Mouse (Mus musculus) heart, embryonic 16.5 days (tissue): ENCODE data around the gene Map3k12. TPM values are rescaled to one million over a fixed set of nuclear protein-coding genes. Genes with fewer than 3 reads are reported as not detected.

Experiments
- ATAC-seq: fragments of 200-750 bp; cut with Nextera tagmentation; replicated peaks from 2 replicates; pipeline ENCODE4 v1.8.0; 2017; ENCODE audit warnings: moderate number of reproducible peaks; ENCODE audit not compliant: insufficient read depth, low FRiP score; ENCODE audit errors: extremely low read depth
- H3K27ac ChIP-seq: fragments of 300-500 bp; sonication (generic); 2 replicates; pipeline ENCODE4 v1.5.1; 2014; ENCODE audit warnings: mild to moderate bottlenecking, low read length, control low read depth, moderate library complexity
- H3K27me3 ChIP-seq: fragments of 300-500 bp; sonication (generic); 2 replicates; pipeline ENCODE4 v1.6.1; 2014; ENCODE audit warnings: low read length, mixed read lengths; ENCODE audit not compliant: control insufficient read depth, insufficient read depth
- H3K36me3 ChIP-seq: fragments of 300-500 bp; sonication (generic); 2 replicates; pipeline ENCODE4 v1.6.1; 2014; ENCODE audit not compliant: control insufficient read depth, insufficient read depth
- H3K4me1 ChIP-seq: fragments of 300-500 bp; sonication (generic); 2 replicates; pipeline ENCODE4 v1.6.1; 2014; ENCODE audit warnings: low read length, mixed read lengths; ENCODE audit not compliant: control insufficient read depth, insufficient read depth
- H3K4me2 ChIP-seq: fragments of 300-500 bp; sonication (generic); 2 replicates; pipeline ENCODE4 v1.6.1; 2014; ENCODE audit warnings: low read depth, mild to moderate bottlenecking, control low read depth, low read length
- H3K4me3 ChIP-seq: fragments of 300-500 bp; sonication (generic); 2 replicates; pipeline ENCODE4 v1.5.1; 2014; ENCODE audit warnings: mild to moderate bottlenecking, control low read depth, low read length
- H3K9ac ChIP-seq: fragments of 300-500 bp; sonication (generic); 2 replicates; pipeline ENCODE4 v1.6.1; 2014; ENCODE audit warnings: low read length, control low read depth
- H3K9me3 ChIP-seq: fragments of 300-500 bp; sonication (generic); replicated peaks from 2 replicates; pipeline ENCODE4 v1.6.1; 2016; ENCODE audit warnings: low read length; ENCODE audit not compliant: control insufficient read depth
- WGBS: fragments of 180-500 bp; shearing (Covaris S2); extraction: QIAGEN DNeasy Blood & Tissue Kit; methylation state at CpG from one replicate; pipeline ENCODE4 v1.1.7; 2014; 5-methylcytosine and 5-hydroxymethylcytosine counted together
- polyA plus RNA-seq: library from polyadenylated mRNA; unstranded; fragments of >200 nt; fragmentation: Nextera tagmentation; extraction: Ambion mirVana; gene quantifications from 2 replicates; pipeline ENCODE4 v1.2.1, GENCODE M21; 2015

Gene Map3k12
- polyA plus RNA-seq, 1 experiment from 2014 or later = 10.3 TPM

GRCm38 (mm10) chr15:102507561-102507960 is 9.3 kb downstream of the Map3k12 start:
- Histone ChIP-seq H3K4me3 (no peak overlapping the region), H3K36me3 (peaks cover 18% of the 10 kb centered on the region), H3K27ac (no peak overlapping the region), H3K9me3 (no peaks in the 10 kb centered on the region), H3K4me2 (no peak overlapping the region), H3K4me1 (peaks cover 22% of the 10 kb centered on the region), H3K9ac (no peak overlapping the region), H3K27me3 (no peaks in the 10 kb centered on the region)
- ATAC-seq = no peak

- Histone ChIP-seq H3K4me3 (no peak overlapping the region), H3K4me2 (no peak overlapping the region), H3K4me1 (peaks cover 21% of the 10 kb centered on the region), H3K9ac (no peak overlapping the region), H3K9me3 (no peaks in the 10 kb centered on the region), H3K36me3 (peaks cover 23% of the 10 kb centered on the region), H3K27ac (no peak overlapping the region), H3K27me3 (no peaks in the 10 kb centered on the region)
- WGBS = 79% methylated on average over 1 of the region's 1 CpGs
- no peak for ATAC-seq
These were observed 10.0 kb downstream of the Map3k12 start for GRCm38 (mm10) chr15:102506864-102507263.

- Histone ChIP-seq H3K27me3 (no peaks in the 10 kb centered on the region), H3K9me3 (no peaks in the 10 kb centered on the region), H3K27ac (no peak overlapping the region), H3K4me1 (peaks cover 20% of the 10 kb centered on the region), H3K4me2 (no peak overlapping the region), H3K9ac (no peak overlapping the region), H3K4me3 (no peak overlapping the region), H3K36me3 (peaks cover 27% of the 10 kb centered on the region)
- ATAC-seq = no peak
- 36% methylated on average over 2 of the region's 2 CpGs for WGBS
These were observed 10.4 kb downstream of the Map3k12 start for GRCm38 (mm10) chr15:102506464-102506830.

- Histone ChIP-seq H3K27ac (no peak overlapping the region), H3K4me1 (peaks cover 18% of the 10 kb centered on the region), H3K9me3 (no peaks in the 10 kb centered on the region), H3K27me3 (no peaks in the 10 kb centered on the region), H3K4me3 (no peak overlapping the region), H3K4me2 (no peak overlapping the region), H3K9ac (no peak overlapping the region), H3K36me3 (peaks cover 33% of the 10 kb centered on the region)
- ATAC-seq = no peak
- WGBS = 68% methylated on average over 9 of the region's 9 CpGs
These were observed 10.9 kb downstream of the Map3k12 start for GRCm38 (mm10) chr15:102505770-102506463.

- ATAC-seq = no peak
- 63% methylated on average over 12 of the region's 12 CpGs for WGBS
- H3K4me2 ChIP-seq = no peak overlapping the region
- H3K9me3 ChIP-seq = no peaks in the 10 kb centered on the region
- peaks cover 40% of the 10 kb centered on the region for H3K36me3 ChIP-seq
- H3K4me1 ChIP-seq = peaks cover 16% of the 10 kb centered on the region
- no peak overlapping the region for H3K27ac ChIP-seq
- H3K4me3 ChIP-seq = no peak overlapping the region
- no peaks in the 10 kb centered on the region for H3K27me3 ChIP-seq
- no peak overlapping the region for H3K9ac ChIP-seq
These were observed 11.6 kb downstream of the Map3k12 start for GRCm38 (mm10) chr15:102505073-102505769.

GRCm38 (mm10) chr15:102503924-102504782 is 12.7 kb downstream of the Map3k12 start:
- Histone ChIP-seq H3K36me3 (peaks cover 50% of the 10 kb centered on the region), H3K27me3 (no peaks in the 10 kb centered on the region), H3K9ac (no peak overlapping the region), H3K4me1 (peaks cover 5% of the 10 kb centered on the region), H3K4me2 (no peak overlapping the region), H3K4me3 (no peak overlapping the region), H3K9me3 (no peaks in the 10 kb centered on the region), H3K27ac (no peak overlapping the region)
- no peak for ATAC-seq
- WGBS = 86% methylated on average over 9 of the region's 9 CpGs

GRCm38 (mm10) chr15:102503447-102503846 is 13.4 kb downstream of the Map3k12 start, which contains the start of gene Gm10337:
Gene Gm10337 (plus strand): TSS chr15:102503722.
- 0 out of 2 replicates have a peak, but pooled peaks cover 4% of the 10 kb centered on the region for H3K4me1 ChIP-seq
- ATAC-seq = no peak
- H3K4me3 ChIP-seq = no peak within 1 kb of the TSS
- H3K27me3 ChIP-seq = no peaks in the 10 kb centered on the region
- no peak within 1 kb of the TSS for H3K27ac ChIP-seq
- H3K36me3 ChIP-seq = peaks cover 52% of the 10 kb centered on the region
- H3K9ac ChIP-seq = no peak within 1 kb of the TSS
- WGBS = 100% methylated on average over 1 of the region's 1 CpGs
- H3K9me3 ChIP-seq = no peaks in the 10 kb centered on the region
- no peak within 1 kb of the TSS for H3K4me2 ChIP-seq

GRCm38 (mm10) chr15:102502254-102502840 is 14.5 kb downstream of the Map3k12 start:
- Histone ChIP-seq H3K9me3 (no peaks in the 10 kb centered on the region), H3K4me2 (no peak overlapping the region), H3K4me3 (no peak overlapping the region), H3K36me3 (peaks cover 61% of the 10 kb centered on the region), H3K9ac (no peak overlapping the region), H3K4me1 (0 out of 2 replicates have a peak, but pooled peaks cover 4% of the 10 kb centered on the region), H3K27ac (no peak overlapping the region), H3K27me3 (no peaks in the 10 kb centered on the region)
- no peak for ATAC-seq
- WGBS = 71% methylated on average over 9 of the region's 9 CpGs
